Mouse (Mus musculus) hindbrain, embryonic 10.5 days (tissue): Measurements from ENCODE around the gene Nosip. TPM values are rescaled to one million over a fixed set of nuclear protein-coding genes. Genes with fewer than 3 reads are reported as not detected.
"Not testable (repeated sequence)": the region's sequence is repeated elsewhere in the genome, so short reads cannot be mapped to it uniquely, and the experiment has no call there.

ENCODE experiments used
- DNase-seq: peaks from one replicate; pipeline ENCODE4 v3.0.0-alpha.2; 2017; ENCODE audit warnings: low spot score
- H3K27ac ChIP-seq: fragments of 300-500 bp; sonication (generic); 2 replicates; pipeline ENCODE4 v1.5.1; 2016; ENCODE audit warnings: mild to moderate bottlenecking, moderate library complexity
- H3K27me3 ChIP-seq: fragments of 300-500 bp; sonication (generic); 2 replicates; pipeline ENCODE4 v1.6.1; 2016; ENCODE audit warnings: mild to moderate bottlenecking; ENCODE audit not compliant: poor library complexity, insufficient read depth, severe bottlenecking
- H3K36me3 ChIP-seq: fragments of 300-500 bp; sonication (generic); 2 replicates; pipeline ENCODE4 v1.6.1; 2016; ENCODE audit warnings: mild to moderate bottlenecking, moderate library complexity
- H3K4me1 ChIP-seq: fragments of 300-500 bp; sonication (generic); replicated peaks from 2 replicates; pipeline ENCODE4 v1.6.1; 2016; ENCODE audit warnings: mild to moderate bottlenecking
- H3K4me3 ChIP-seq: fragments of 300-500 bp; sonication (generic); 2 replicates; pipeline ENCODE4 v1.5.1; 2016; ENCODE audit warnings: mild to moderate bottlenecking, moderate library complexity
- H3K9me3 ChIP-seq: fragments of 300-500 bp; sonication (generic); 2 replicates; pipeline ENCODE4 v1.6.1; 2016; ENCODE audit warnings: mild to moderate bottlenecking, moderate library complexity
- WGBS: fragments of 180-500 bp; shearing (Covaris S2); methylation state at CpG from one replicate; pipeline ENCODE4 v1.1.7; 2016; 5-methylcytosine and 5-hydroxymethylcytosine counted together
- polyA plus RNA-seq: library from polyadenylated mRNA; unstranded; fragments of >200 nt; fragmentation: Nextera tagmentation; extraction: Ambion mirVana; gene quantifications from 2 replicates; pipeline ENCODE4 v1.2.1, GENCODE M21; 2016

Nosip gene
- polyA plus RNA-seq, 1 experiment from 2014 or later, result 70.7 TPM

- WGBS, result 92% methylated on average over 17 of the region's 17 CpGs
- Histone ChIP-seq H3K27ac (no peak overlapping the region), H3K36me3 (peaks cover 48% of the 10 kb centered on the region)
Measured at GRCm38 (mm10) chr7:45088597-45088996, 26.4 kb downstream of the Nosip start.

GRCm38 (mm10) chr7:45090251-45090977, 28.2 kb downstream of the Nosip start:
- H3K27ac ChIP-seq, result no peak overlapping the region
- 83% methylated on average over 13 of the region's 13 CpGs for WGBS
- H3K4me3 ChIP-seq, result peak overlapping the region; percentile 66; the same call in 1 of the 2 replicates
- peaks cover 31% of the 10 kb centered on the region for H3K36me3 ChIP-seq
- H3K27me3 ChIP-seq, result peaks cover 11% of the 10 kb centered on the region
- peaks cover 4% of the 10 kb centered on the region; the same call in 1 of the 2 replicates for H3K9me3 ChIP-seq
- peaks cover 33% of the 10 kb centered on the region for H3K4me1 ChIP-seq
- DNase-seq, result no peak

More at GRCm38 (mm10) chr7:45088597-45088996, 26.4 kb downstream of the Nosip start:
- Histone ChIP-seq H3K4me3 (no peak overlapping the region), H3K9me3 (peaks cover 4% of the 10 kb centered on the region; the same call in 1 of the 2 replicates), H3K4me1 (peaks cover 28% of the 10 kb centered on the region), H3K27me3 (peaks cover 11% of the 10 kb centered on the region)
- DNase-seq, result no peak

GRCm38 (mm10) chr7:45091001-45091990, 29.1 kb downstream of the Nosip start:
- Histone ChIP-seq H3K27ac (peak overlapping the region; percentile 87), H3K36me3 (peaks cover 23% of the 10 kb centered on the region), H3K9me3 (no peaks in the 10 kb centered on the region), H3K4me1 (peaks cover 33% of the 10 kb centered on the region), H3K27me3 (peaks cover 11% of the 10 kb centered on the region), H3K4me3 (peak overlapping the region; percentile 66)
- DNase-seq, result peak; percentile 23
- 13% methylated on average over 35 of the region's 35 CpGs for WGBS

DNA sequence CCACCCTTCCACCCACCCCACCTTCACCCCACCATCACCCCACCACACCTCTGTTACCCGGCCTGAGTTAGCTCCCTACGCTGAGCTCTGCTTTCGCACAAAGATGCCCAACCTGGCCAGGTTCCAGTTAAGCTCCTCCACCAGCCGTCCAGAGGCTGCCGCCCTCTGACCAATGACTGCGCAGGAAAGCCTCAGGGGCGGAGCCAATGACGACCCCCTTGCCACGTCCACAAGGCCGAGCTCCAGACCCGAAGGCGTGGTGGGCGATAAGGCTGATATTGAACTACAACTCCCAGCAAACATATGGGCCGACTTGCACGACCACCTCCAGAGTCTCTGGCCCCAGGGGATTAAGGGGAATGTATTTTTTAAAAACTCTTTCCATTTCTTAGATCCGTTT, 29.8 kb downstream of the Nosip start, which contains the start of gene Rcn3:
Gene Rcn3 (minus strand): TSS at position 174 of the 400 bp plus-strand sequence.
- DNase-seq, result peak; percentile 94
- H3K27me3 ChIP-seq, result peaks cover 11% of the 10 kb centered on the region
- H3K36me3 ChIP-seq, result peaks cover 16% of the 10 kb centered on the region
- no peaks in the 10 kb centered on the region for H3K9me3 ChIP-seq
- under 1% methylated on average over 16 of the region's 16 CpGs for WGBS
- H3K4me1 ChIP-seq, result peaks cover 33% of the 10 kb centered on the region
- peak within 1 kb of the TSS; percentile 87 for H3K27ac ChIP-seq
- H3K4me3 ChIP-seq, result peak within 1 kb of the TSS; percentile 66

- H3K27me3 ChIP-seq, result peaks cover 11% of the 10 kb centered on the region
- H3K4me3 ChIP-seq, result peak overlapping the region; percentile 16; the same call in 1 of the 2 replicates
- peaks cover 33% of the 10 kb centered on the region for H3K4me1 ChIP-seq
- no peaks in the 10 kb centered on the region for H3K9me3 ChIP-seq
- peaks cover 7% of the 10 kb centered on the region for H3K36me3 ChIP-seq
- 59% methylated on average over 12 of the region's 12 CpGs for WGBS
- peak overlapping the region; percentile 72 for H3K27ac ChIP-seq
- peak; percentile 25 for DNase-seq
Measured at GRCm38 (mm10) chr7:45092828-45093515, 30.7 kb downstream of the Nosip start.

GRCm38 (mm10) chr7:45093516-45093905, 31.3 kb downstream of the Nosip start:
- H3K4me3 ChIP-seq, result peak overlapping the region; percentile 16; the same call in 1 of the 2 replicates
- H3K36me3 ChIP-seq, result peaks cover 1% of the 10 kb centered on the region
- no peaks in the 10 kb centered on the region for H3K9me3 ChIP-seq
- H3K4me1 ChIP-seq, result peaks cover 33% of the 10 kb centered on the region
- H3K27ac ChIP-seq, result peak overlapping the region; percentile 72
- 37% methylated on average over 18 of the region's 18 CpGs for WGBS
- H3K27me3 ChIP-seq, result peaks cover 11% of the 10 kb centered on the region
- DNase-seq, result peak; percentile 33

- DNase-seq, result no peak
- H3K4me3 ChIP-seq, result no peak overlapping the region
- no peak overlapping the region for H3K27ac ChIP-seq
- H3K9me3 ChIP-seq, result no peaks in the 10 kb centered on the region
- H3K27me3 ChIP-seq, result peaks cover 11% of the 10 kb centered on the region
- peaks cover 33% of the 10 kb centered on the region for H3K4me1 ChIP-seq
- no peaks in the 10 kb centered on the region for H3K36me3 ChIP-seq
- WGBS, result 54% methylated on average over 7 of the region's 7 CpGs
Measured at GRCm38 (mm10) chr7:45094121-45094520, 31.9 kb downstream of the Nosip start.

DNA sequence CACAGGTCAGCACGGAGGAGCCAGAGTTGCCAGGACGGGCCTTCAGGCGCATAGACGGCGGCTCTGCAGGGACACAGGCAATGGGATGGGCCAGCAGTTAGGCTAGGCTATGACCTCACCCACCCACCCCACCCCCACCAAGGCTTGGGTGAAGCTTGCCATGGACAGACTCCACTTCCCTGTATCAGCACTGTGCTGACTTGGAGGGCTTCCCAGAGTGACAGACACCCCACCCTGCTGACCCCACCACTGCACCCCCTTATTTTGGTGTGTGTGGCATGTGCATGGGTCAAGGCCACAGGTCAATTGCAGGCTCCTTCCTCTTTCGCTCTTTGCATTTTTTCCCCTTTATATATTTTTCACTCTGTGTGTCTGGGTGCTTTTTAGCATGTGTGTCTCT, 33.1 kb downstream of the Nosip start:
- no peak for DNase-seq
- H3K36me3 ChIP-seq, result no peaks in the 10 kb centered on the region
- peaks cover 33% of the 10 kb centered on the region for H3K4me1 ChIP-seq
- H3K4me3 ChIP-seq, result no peak overlapping the region
- no peaks in the 10 kb centered on the region for H3K9me3 ChIP-seq
- H3K27me3 ChIP-seq, result peaks cover 11% of the 10 kb centered on the region
- H3K27ac ChIP-seq, result 0 out of 2 replicates have a peak overlapping the region, but pooled peaks have one; percentile 29
- WGBS, result 86% methylated on average over 6 of the region's 6 CpGs

DNA sequence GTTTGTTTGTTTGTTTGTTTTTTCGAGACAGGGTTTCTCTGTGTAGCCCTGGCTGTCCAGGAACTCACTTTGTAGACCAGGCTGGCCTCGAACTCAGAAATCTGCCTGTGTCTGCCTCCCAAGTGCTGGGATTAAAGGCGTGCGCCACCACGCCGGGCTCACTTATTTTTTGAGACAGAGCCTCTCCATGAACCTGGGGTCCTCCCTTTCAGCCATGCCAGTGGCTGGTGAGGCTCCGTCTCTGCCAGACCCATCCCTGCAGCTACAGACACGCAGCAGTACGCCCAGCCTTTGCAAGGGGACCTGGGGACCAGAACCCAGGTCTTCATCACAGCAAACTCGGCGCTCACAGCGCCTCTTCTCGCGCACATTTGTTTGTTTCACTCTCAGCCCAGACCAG, 33.7 kb downstream of the Nosip start:
- H3K36me3 ChIP-seq, H3K4me3 ChIP-seq, H3K27ac ChIP-seq, H3K27me3 ChIP-seq, DNase-seq, H3K9me3 ChIP-seq: not testable (repeated sequence)
- 93% methylated on average over 14 of the region's 14 CpGs for WGBS
- peaks cover 27% of the 10 kb centered on the region for H3K4me1 ChIP-seq

DNA sequence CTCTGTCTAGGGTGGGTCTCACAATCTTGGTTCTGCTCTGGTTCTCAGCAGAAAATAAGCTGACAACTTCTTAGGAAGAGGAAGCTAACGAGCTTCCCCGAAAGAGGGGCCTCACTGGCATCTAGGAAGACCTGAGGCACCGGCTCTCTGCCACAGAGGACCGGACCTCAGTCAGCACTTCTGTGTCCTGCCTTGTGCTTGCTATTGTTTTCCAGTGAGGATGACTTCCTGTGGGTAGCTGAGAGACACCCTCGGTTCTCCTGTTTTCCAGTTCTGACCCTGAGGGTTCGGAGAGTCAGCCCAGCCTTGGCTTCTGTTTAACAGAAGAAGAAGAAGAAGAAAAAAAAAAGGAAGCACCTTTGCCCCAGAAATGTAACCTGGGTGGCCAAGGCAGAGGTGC, 35.2 kb downstream of the Nosip start:
- no peak for DNase-seq
- Histone ChIP-seq H3K4me1 (peaks cover 15% of the 10 kb centered on the region), H3K27ac (no peak overlapping the region), H3K27me3 (no peaks in the 10 kb centered on the region), H3K9me3 (no peaks in the 10 kb centered on the region), H3K36me3 (no peaks in the 10 kb centered on the region), H3K4me3 (no peak overlapping the region)
- WGBS, result 72% methylated on average over 6 of the region's 6 CpGs

DNA sequence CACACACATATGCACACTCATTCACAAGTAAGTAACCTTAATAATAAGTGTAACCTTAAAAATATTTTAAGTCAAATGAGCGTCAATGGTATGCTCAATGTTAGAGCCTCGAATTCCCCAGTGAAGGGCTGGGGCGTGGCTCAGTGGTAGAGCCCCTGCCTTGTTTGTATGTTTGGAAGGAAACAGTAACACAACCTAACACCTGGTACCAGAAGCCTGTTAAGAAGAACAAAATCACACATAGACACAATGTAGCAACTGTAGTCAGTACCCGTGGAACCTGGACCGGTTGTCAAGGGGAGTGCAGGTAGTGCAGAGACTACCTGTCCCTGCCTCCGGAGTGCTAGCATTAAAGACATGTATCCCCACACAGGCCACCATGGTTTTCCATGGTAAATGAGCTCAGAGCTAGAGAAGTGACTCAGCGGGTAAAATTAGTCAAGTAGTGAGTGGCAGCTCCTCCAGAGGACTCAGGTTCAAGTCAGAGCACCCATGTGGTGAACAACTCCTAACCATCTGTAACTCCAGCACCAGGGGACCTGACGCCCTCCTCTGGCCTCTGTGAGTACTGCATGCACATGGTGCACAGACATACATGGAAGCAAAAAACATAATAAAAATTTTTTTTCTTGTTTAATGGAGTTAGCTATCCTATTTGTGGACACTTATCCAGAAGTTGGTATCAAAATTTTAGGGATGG, 36.5 kb downstream of the Nosip start:
- no peaks in the 10 kb centered on the region for H3K27me3 ChIP-seq
- no peaks in the 10 kb centered on the region for H3K9me3 ChIP-seq
- H3K4me1 ChIP-seq, result peaks cover 14% of the 10 kb centered on the region
- H3K36me3 ChIP-seq, result no peaks in the 10 kb centered on the region
- no peak for DNase-seq
- WGBS, result 88% methylated on average over 8 of the region's 8 CpGs
- H3K4me3 ChIP-seq, result no peak overlapping the region
- H3K27ac ChIP-seq, result no peak overlapping the region

- Histone ChIP-seq H3K4me1 (peaks cover 20% of the 10 kb centered on the region), H3K9me3 (no peaks in the 10 kb centered on the region)
- WGBS, result 95% methylated on average over 6 of the region's 6 CpGs
Measured at GRCm38 (mm10) chr7:45100046-45100445, 37.8 kb downstream of the Nosip start.

More at GRCm38 (mm10) chr7:45100046-45100445, 37.8 kb downstream of the Nosip start:
- no peak for DNase-seq
- Histone ChIP-seq H3K4me3 (no peak overlapping the region), H3K27ac (no peak overlapping the region), H3K36me3 (no peaks in the 10 kb centered on the region), H3K27me3 (no peaks in the 10 kb centered on the region)
